Mouse (Mus musculus) mature B cell (primary cell): Measurements from ENCODE around the gene Fam214b.

Experiments used
- in situ Hi-C: fragments of 300-500 bp; cut with MboI; formaldehyde crosslinking; loops from 2 replicates; pipeline ENCODE4 v1.14.3; 2019

Gene Fam214b

GRCm38 (mm10) chr4:43038567-43039495 lies 7.2 kb downstream of the Fam214b start:
- in situ Hi-C loops: no loop called here

GRCm38 (mm10) chr4:43037860-43038566 lies 8.0 kb downstream of the Fam214b start:
- in situ Hi-C loops: no loop called here

GRCm38 (mm10) chr4:43036356-43036755 lies 9.7 kb downstream of the Fam214b start:
- in situ Hi-C loops: no loop called here

GRCm38 (mm10) chr4:43035851-43036250 lies 10.2 kb downstream of the Fam214b start:
- in situ Hi-C loops: no loop called here

GRCm38 (mm10) chr4:43033481-43033880 lies 12.5 kb downstream of the Fam214b start:
- in situ Hi-C loops: no loop called here

- in situ Hi-C loops: no loop called here
These were observed 13.5 kb downstream of the Fam214b start for GRCm38 (mm10) chr4:43032501-43032900.

GRCm38 (mm10) chr4:43031237-43031995 lies 14.6 kb downstream of the Fam214b start, which contains the start of gene Stoml2:
Gene Stoml2 (minus strand): TSS chr4:43031710.
- in situ Hi-C loops: no loop called here

- in situ Hi-C loops: no loop called here
These were observed 15.2 kb downstream of the Fam214b start for GRCm38 (mm10) chr4:43030780-43031230.

GRCm38 (mm10) chr4:43030352-43030751 lies 15.7 kb downstream of the Fam214b start:
- in situ Hi-C loops: no loop called here

- in situ Hi-C loops: no loop called here
These were observed 16.3 kb downstream of the Fam214b start for GRCm38 (mm10) chr4:43029749-43030148.

GRCm38 (mm10) chr4:43029121-43029520 lies 16.9 kb downstream of the Fam214b start:
- in situ Hi-C loops: no loop called here

- in situ Hi-C loops: no loop called here
These were observed 20.7 kb downstream of the Fam214b start, which contains the start of gene Pigo for GRCm38 (mm10) chr4:43025084-43025960. Gene Pigo (minus strand): TSS chr4:43025819.

- in situ Hi-C loops: no loop called here
These were observed 21.3 kb downstream of the Fam214b start for GRCm38 (mm10) chr4:43024673-43025072.

GRCm38 (mm10) chr4:43021341-43021740 lies 24.7 kb downstream of the Fam214b start:
- in situ Hi-C loops: no loop called here

- in situ Hi-C loops: no loop called here
These were observed 25.1 kb downstream of the Fam214b start for GRCm38 (mm10) chr4:43020876-43021275.

- in situ Hi-C loops: no loop called here
These were observed 26.2 kb downstream of the Fam214b start for GRCm38 (mm10) chr4:43019641-43020465.

- in situ Hi-C loops: no loop called here
These were observed 26.8 kb downstream of the Fam214b start for GRCm38 (mm10) chr4:43019176-43019575.

- in situ Hi-C loops: no loop called here
These were observed 27.9 kb downstream of the Fam214b start for GRCm38 (mm10) chr4:43018156-43018555.

- in situ Hi-C loops: no loop called here
These were observed 33.9 kb downstream of the Fam214b start for GRCm38 (mm10) chr4:43012091-43012490.
